ENCODE assay signal across 12 mouse cellular contexts in the genomic region with DNA sequence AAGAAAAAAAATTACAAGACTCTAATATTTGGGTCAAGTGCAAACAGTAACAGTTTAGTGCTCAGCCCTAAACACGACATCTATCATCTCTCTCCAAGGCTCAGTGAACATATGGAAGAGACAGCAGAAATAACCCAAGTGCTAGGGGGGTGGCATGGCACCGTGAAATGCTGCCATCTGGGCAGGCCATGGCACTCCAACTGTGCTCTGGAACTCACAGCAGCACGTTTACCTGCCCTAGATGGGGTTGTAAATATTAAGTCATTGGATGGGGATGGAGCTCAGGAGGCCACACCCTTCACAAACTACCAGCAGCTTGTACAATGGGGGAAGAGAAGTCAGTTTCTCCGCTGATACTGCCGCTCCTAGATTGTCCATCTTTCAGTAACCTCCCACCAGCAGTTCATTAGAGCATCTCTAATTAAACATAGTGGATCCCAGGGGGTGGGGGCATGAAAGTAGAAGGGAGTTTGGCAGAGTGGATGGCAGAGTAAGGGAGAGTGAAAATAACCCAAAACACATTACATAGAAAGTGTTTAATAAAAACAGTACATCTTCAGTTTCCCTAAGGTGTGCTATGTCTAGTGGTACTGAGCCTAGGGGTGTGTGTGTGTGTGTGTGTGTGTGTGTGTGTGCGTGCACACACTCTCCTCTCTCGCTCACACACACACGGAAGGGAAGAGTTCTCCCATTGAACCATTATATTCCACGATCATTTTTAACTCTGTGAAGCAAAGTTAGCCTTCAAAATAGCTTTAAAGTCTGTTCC. TPM values are rescaled to one million over a fixed set of nuclear protein-coding genes. Genes with fewer than 3 reads are reported as not detected.
DNase-seq lines count a peak whose midpoint lies in the region; ATAC-seq and TF ChIP-seq lines count a peak whose summit lies in the region.
"Had no signal": no experiment of that assay in that cellular context is flagged by ENCODE, and none has a peak within 500 bp of the region (broad histone marks: within the 10 kb centered on the region; RNA-seq: fewer than 3 reads in every experiment).

No protein-coding gene starts in this region.

- H3K4me2 ChIP-seq in hindbrain, embryonic 13.5 days = no peak overlapping the region
- H3K4me2 ChIP-seq in hindbrain, embryonic 12.5 days (replicated peaks) = no peak overlapping the region
- no peak overlapping the region for H3K4me2 ChIP-seq in midbrain, embryonic 15.5 days
- H3K4me2 ChIP-seq in midbrain, embryonic 13.5 days (replicated peaks) = no peak overlapping the region
- no peak overlapping the region for H3K4me2 ChIP-seq in neural tube, embryonic 14.5 days (ENCODE audit: low read depth, low read length)

- DNase-seq in cerebellum, postnatal 10 days = peak; percentile 81 to 87
- no peak for DNase-seq in lung, adult 2 months
- no peak for DNase-seq in ovary, adult 18-20 months (ENCODE audit: low spot score)
- DNase-seq: gastrocnemius, postnatal 10 days; kidney, adult 2 months had no signal

- H3K9me3 ChIP-seq in hindbrain, embryonic 13.5 days = no peaks in the 10 kb centered on the region
- no peaks in the 10 kb centered on the region for H3K9me3 ChIP-seq in hindbrain, embryonic 12.5 days (replicated peaks)
- H3K9me3 ChIP-seq in midbrain, embryonic 15.5 days = no peaks in the 10 kb centered on the region
- no peaks in the 10 kb centered on the region for H3K9me3 ChIP-seq in midbrain, embryonic 13.5 days
- H3K9me3 ChIP-seq in neural tube, embryonic 14.5 days (ENCODE audit: control insufficient read depth, low read length) = no peaks in the 10 kb centered on the region

- no peak for TF ChIP-seq POLR2A in lung, adult 2 months (IDR thresholded peaks at IDR 0.05; ENCODE audit: borderline replicate concordance, extremely low read depth, low read depth, low read length)

- no peak overlapping the region for H3K27ac ChIP-seq in hindbrain, embryonic 13.5 days
- H3K27ac ChIP-seq in hindbrain, embryonic 12.5 days = no peak overlapping the region
- H3K27ac ChIP-seq in midbrain, embryonic 15.5 days = no peak overlapping the region
- no peak overlapping the region for H3K27ac ChIP-seq in midbrain, embryonic 13.5 days
- no peak overlapping the region for H3K27ac ChIP-seq in neural tube, embryonic 14.5 days (ENCODE audit: low read depth, low read length)

- 81% methylated on average over 9 of the region's 9 CpGs for WGBS in hindbrain, embryonic 13.5 days
- WGBS in hindbrain, embryonic 12.5 days = 90% methylated on average over 9 of the region's 9 CpGs
- 87% methylated on average over 9 of the region's 9 CpGs for WGBS in midbrain, embryonic 15.5 days
- 88% methylated on average over 9 of the region's 9 CpGs for WGBS in midbrain, embryonic 13.5 days
- 71% methylated on average over 9 of the region's 9 CpGs for WGBS in neural tube, embryonic 14.5 days
- 76% methylated on average over 9 of the region's 9 CpGs for WGBS in lung, adult 2 months

- H3K4me3 ChIP-seq in hindbrain, embryonic 13.5 days = no peak overlapping the region
- no peak overlapping the region for H3K4me3 ChIP-seq in hindbrain, embryonic 12.5 days
- no peak overlapping the region for H3K4me3 ChIP-seq in midbrain, embryonic 15.5 days
- no peak overlapping the region for H3K4me3 ChIP-seq in midbrain, embryonic 13.5 days (replicated peaks)
- no peak overlapping the region for H3K4me3 ChIP-seq in neural tube, embryonic 14.5 days (ENCODE audit: low read depth, low read length)
- H3K4me3 ChIP-seq in lung, adult 2 months (replicated peaks; ENCODE audit: extremely low read depth, low read depth, low read length) = no peak overlapping the region

- no peak overlapping the region for H3K9ac ChIP-seq in hindbrain, embryonic 13.5 days
- no peak overlapping the region for H3K9ac ChIP-seq in hindbrain, embryonic 12.5 days
- no peak overlapping the region for H3K9ac ChIP-seq in midbrain, embryonic 15.5 days
- no peak overlapping the region for H3K9ac ChIP-seq in midbrain, embryonic 13.5 days (replicated peaks)
- H3K9ac ChIP-seq in neural tube, embryonic 14.5 days (replicated peaks; ENCODE audit: low read depth, low read length) = no peak overlapping the region

- peaks cover 33% of the 10 kb centered on the region for H3K36me3 ChIP-seq in hindbrain, embryonic 13.5 days
- peaks cover 36% of the 10 kb centered on the region for H3K36me3 ChIP-seq in hindbrain, embryonic 12.5 days
- peaks cover 6% of the 10 kb centered on the region; the same call in 1 of the 2 replicates for H3K36me3 ChIP-seq in midbrain, embryonic 15.5 days (replicated peaks)
- peaks cover 52% of the 10 kb centered on the region for H3K36me3 ChIP-seq in midbrain, embryonic 13.5 days
- peaks cover 10% of the 10 kb centered on the region; the same call in 1 of the 2 replicates for H3K36me3 ChIP-seq in neural tube, embryonic 14.5 days (ENCODE audit: control insufficient read depth, insufficient read depth, low read length)

- peaks cover 6% of the 10 kb centered on the region for H3K4me1 ChIP-seq in hindbrain, embryonic 13.5 days (replicated peaks)
- no peaks in the 10 kb centered on the region for H3K4me1 ChIP-seq in hindbrain, embryonic 12.5 days
- H3K4me1 ChIP-seq in midbrain, embryonic 15.5 days = no peaks in the 10 kb centered on the region
- no peaks in the 10 kb centered on the region; the same call in 1 of the 2 replicates for H3K4me1 ChIP-seq in midbrain, embryonic 13.5 days (replicated peaks)
- H3K4me1 ChIP-seq in neural tube, embryonic 14.5 days (ENCODE audit: control insufficient read depth, insufficient read depth, low read length) = no peaks in the 10 kb centered on the region
- H3K4me1 ChIP-seq in lung, adult 2 months (ENCODE audit: control insufficient read depth, insufficient read depth, low read length) = no peaks in the 10 kb centered on the region

- peak; percentile 64; the same call in 1 of the 2 replicates for ATAC-seq in hindbrain, embryonic 13.5 days (ENCODE audit: low FRiP score)
- ATAC-seq in hindbrain, embryonic 12.5 days (ENCODE audit: low FRiP score) = no peak
- ATAC-seq in midbrain, embryonic 15.5 days (replicated peaks) = peak; percentile 24; the same call in 1 of the 2 replicates
- ATAC-seq in midbrain, embryonic 13.5 days = no peak
- ATAC-seq in neural tube, embryonic 14.5 days (ENCODE audit: low read depth) = peak; percentile 41; the same call in 1 of the 2 replicates

- TF ChIP-seq CTCF in lung, adult 2 months (IDR thresholded peaks at IDR 0.05; ENCODE audit: insufficient read depth, low read length) = no peak

- H3K27me3 ChIP-seq in hindbrain, embryonic 13.5 days = no peaks in the 10 kb centered on the region
- no peaks in the 10 kb centered on the region for H3K27me3 ChIP-seq in hindbrain, embryonic 12.5 days
- H3K27me3 ChIP-seq in midbrain, embryonic 15.5 days (replicated peaks) = no peaks in the 10 kb centered on the region
- no peaks in the 10 kb centered on the region for H3K27me3 ChIP-seq in midbrain, embryonic 13.5 days
- H3K27me3 ChIP-seq in neural tube, embryonic 14.5 days (ENCODE audit: control insufficient read depth, insufficient read depth, low read length) = no peaks in the 10 kb centered on the region

RNA-seq across cellular contexts. Expression of gene Cln5, which starts 9.4 kb away (rescaled TPM):
- polyA plus RNA-seq in hindbrain, embryonic 13.5 days (2015; fragmentation: Nextera tagmentation; extraction: Ambion mirVana) = 15.0 and 15.2 TPM in 2 replicates
- polyA plus RNA-seq in hindbrain, embryonic 12.5 days (2016; fragmentation: Nextera tagmentation; extraction: Ambion mirVana) = 23.0 and 25.2 TPM in 2 replicates
- 11.6 and 12.1 TPM in 2 replicates for polyA plus RNA-seq in midbrain, embryonic 15.5 days (2015; fragmentation: Nextera tagmentation; extraction: Ambion mirVana)
- polyA plus RNA-seq in midbrain, embryonic 13.5 days (2015; fragmentation: Nextera tagmentation; extraction: Ambion mirVana) = 12.9 and 13.8 TPM in 2 replicates
- 10.6 and 15.0 TPM in 2 replicates for polyA plus RNA-seq in neural tube, embryonic 14.5 days (2014; fragmentation: Nextera tagmentation; extraction: Ambion mirVana)
- 26.1 and 26.9 TPM in 2 replicates for polyA plus RNA-seq in lung, adult 2 months (2012; rRNA removed)

RNA-seq across cellular contexts. Expression of gene Fbxl3, which starts 20.0 kb away (rescaled TPM):
- polyA plus RNA-seq in hindbrain, embryonic 13.5 days (2015; fragmentation: Nextera tagmentation; extraction: Ambion mirVana) = 22.4 and 23.8 TPM in 2 replicates
- 32.4 and 34.5 TPM in 2 replicates for polyA plus RNA-seq in hindbrain, embryonic 12.5 days (2016; fragmentation: Nextera tagmentation; extraction: Ambion mirVana)
- 21.4 and 22.0 TPM in 2 replicates for polyA plus RNA-seq in midbrain, embryonic 15.5 days (2015; fragmentation: Nextera tagmentation; extraction: Ambion mirVana)
- polyA plus RNA-seq in midbrain, embryonic 13.5 days (2015; fragmentation: Nextera tagmentation; extraction: Ambion mirVana) = 21.7 and 23.8 TPM in 2 replicates
- polyA plus RNA-seq in neural tube, embryonic 14.5 days (2014; fragmentation: Nextera tagmentation; extraction: Ambion mirVana) = 30.6 and 38.7 TPM in 2 replicates
- 82.7 and 123 TPM in 2 replicates for polyA plus RNA-seq in lung, adult 2 months (2012; rRNA removed)

RNA-seq across cellular contexts. Expression of gene Acod1, which starts 32.6 kb away (rescaled TPM):
- polyA plus RNA-seq in hindbrain, embryonic 13.5 days (2015; fragmentation: Nextera tagmentation; extraction: Ambion mirVana) = not detected in 2 replicates
- not detected in 2 replicates for polyA plus RNA-seq in hindbrain, embryonic 12.5 days (2016; fragmentation: Nextera tagmentation; extraction: Ambion mirVana)
- 0.13 TPM in 1 of 2 replicates, not detected in the other for polyA plus RNA-seq in midbrain, embryonic 15.5 days (2015; fragmentation: Nextera tagmentation; extraction: Ambion mirVana)
- polyA plus RNA-seq in midbrain, embryonic 13.5 days (2015; fragmentation: Nextera tagmentation; extraction: Ambion mirVana) = not detected in 2 replicates
- polyA plus RNA-seq in neural tube, embryonic 14.5 days (2014; fragmentation: Nextera tagmentation; extraction: Ambion mirVana) = not detected in 2 replicates
- 0.03 and 0.15 TPM in 2 replicates for polyA plus RNA-seq in lung, adult 2 months (2012; rRNA removed)
- polyA plus RNA-seq: heart, embryonic 14.5 days; kidney, adult 2 months; liver, embryonic 16.5 days had no signal

Comparison
In these comparisons a context has a peak if more than half of its experiments do, and no peak if none do; other contexts are left out.
1. ATAC-seq: peak in hindbrain, embryonic 13.5 days (single experiment), midbrain, embryonic 15.5 days (single experiment) and neural tube, embryonic 14.5 days (single experiment); none in hindbrain, embryonic 12.5 days (single experiment) and midbrain, embryonic 13.5 days (single experiment).
2. DNase-seq: peak in cerebellum, postnatal 10 days (2 of 2); none in lung, adult 2 months (single experiment) and ovary, adult 18-20 months (single experiment).